Mouse (Mus musculus) heart, adult 2 months (tissue): ENCODE measurements around the gene Pknox2. TPM values are rescaled to one million over a fixed set of nuclear protein-coding genes. Genes with fewer than 3 reads are reported as not detected.

Experiments used
- DNase-seq, 2 experiments: peaks; one replicate each; pipeline ENCODE4 v3.0.0; 2021
- H3K27ac ChIP-seq: fragments of 200-600 bp; 2 replicates; pipeline ENCODE4 v1.8.1; 2022
- H3K27me3 ChIP-seq: fragments of 200-500 bp; 2 replicates; pipeline ENCODE4 v1.6.1; 2012; ENCODE audit warnings: mild to moderate bottlenecking, low read length, inconsistent platforms, mixed read lengths; ENCODE audit not compliant: control insufficient read depth, insufficient read depth
- H3K36me3 ChIP-seq: fragments of 200-500 bp; 2 replicates; pipeline ENCODE4 v1.6.1; 2012; ENCODE audit warnings: low read length, inconsistent platforms; ENCODE audit not compliant: control insufficient read depth, insufficient read depth
- H3K4me1 ChIP-seq: fragments of 200-500 bp; 2 replicates; pipeline ENCODE4 v1.6.1; 2011; ENCODE audit warnings: low read length; ENCODE audit not compliant: control insufficient read depth, insufficient read depth
- H3K4me3 ChIP-seq: fragments of 200-600 bp; 2 replicates; pipeline ENCODE4 v1.8.1; 2022
- H3K79me2 ChIP-seq: fragments of 200-500 bp; replicated peaks from 2 replicates; pipeline ENCODE4 v1.6.1; 2012; ENCODE audit warnings: mild to moderate bottlenecking, inconsistent platforms, low read length, moderate library complexity, mixed read lengths; ENCODE audit not compliant: control insufficient read depth, insufficient read depth
- H3K9ac ChIP-seq: fragments of 200-500 bp; 2 replicates; pipeline ENCODE4 v1.6.1; 2012; ENCODE audit warnings: low read depth, mild to moderate bottlenecking, control low read depth, inconsistent platforms, low read length, mixed read lengths
- CTCF ChIP-seq: fragments of 200-600 bp; IDR thresholded peaks from 2 replicates; pipeline ENCODE4 v1.8.1; 2022; ENCODE audit warnings: antibody characterized with exemption, mild to moderate bottlenecking, moderate library complexity
- EP300 ChIP-seq: fragments of 200-500 bp; IDR thresholded peaks from 2 replicates; pipeline ENCODE4 v1.6.1; 2011; ENCODE audit warnings: low read depth, low read length, control low read depth; ENCODE audit not compliant: insufficient read depth
- POLR2A ChIP-seq: fragments of 200-500 bp; IDR thresholded peaks from 2 replicates; pipeline ENCODE4 v1.6.1; 2011; ENCODE audit warnings: mild to moderate bottlenecking, low read depth, low read length, control low read depth; ENCODE audit not compliant: insufficient read depth
- WGBS: fragments of 180-500 bp; shearing (Covaris S2); methylation state at CpG from one replicate; pipeline ENCODE4 v1.1.7; 2018; 5-methylcytosine and 5-hydroxymethylcytosine counted together
- intact Hi-C: fragments of 180-260 bp; cut with DNase I; formaldehyde crosslinking; loops from one replicate; pipeline ENCODE4 v1.15.1; 2025
- polyA plus RNA-seq: library from polyadenylated mRNA; depleted of rRNA; stranded (reverse); fragments of >200 nt; gene quantifications from 2 replicates; pipeline ENCODE4 v1.2.3, GENCODE M21; 2012
- total RNA-seq, 2 experiments: library from RNA; stranded (reverse); gene quantifications; 2 replicates each; pipeline ENCODE4 v1.2.3; 2021

The Pknox2 gene
- total and polyA plus RNA-seq, 3 experiments = 7.8 to 9.9 (median 9.0) TPM

GRCm38 (mm10) chr9:37004676-37005075, 142.5 kb downstream of the Pknox2 start:
- no peak overlapping the region for H3K9ac ChIP-seq
- TF ChIP-seq CTCF = no peak
- TF ChIP-seq POLR2A = no peak
- no peak for TF ChIP-seq EP300
- DNase-seq = no peak
- no peak overlapping the region for H3K27ac ChIP-seq
- intact Hi-C loops = no loop called here
- WGBS = 57% methylated on average over 6 of the region's 6 CpGs
- no peak overlapping the region for H3K4me3 ChIP-seq
- H3K27me3 ChIP-seq = no peaks in the 10 kb centered on the region
- H3K4me1 ChIP-seq = no peaks in the 10 kb centered on the region
- no peaks in the 10 kb centered on the region for H3K36me3 ChIP-seq
- H3K79me2 ChIP-seq = no peaks in the 10 kb centered on the region

DNA sequence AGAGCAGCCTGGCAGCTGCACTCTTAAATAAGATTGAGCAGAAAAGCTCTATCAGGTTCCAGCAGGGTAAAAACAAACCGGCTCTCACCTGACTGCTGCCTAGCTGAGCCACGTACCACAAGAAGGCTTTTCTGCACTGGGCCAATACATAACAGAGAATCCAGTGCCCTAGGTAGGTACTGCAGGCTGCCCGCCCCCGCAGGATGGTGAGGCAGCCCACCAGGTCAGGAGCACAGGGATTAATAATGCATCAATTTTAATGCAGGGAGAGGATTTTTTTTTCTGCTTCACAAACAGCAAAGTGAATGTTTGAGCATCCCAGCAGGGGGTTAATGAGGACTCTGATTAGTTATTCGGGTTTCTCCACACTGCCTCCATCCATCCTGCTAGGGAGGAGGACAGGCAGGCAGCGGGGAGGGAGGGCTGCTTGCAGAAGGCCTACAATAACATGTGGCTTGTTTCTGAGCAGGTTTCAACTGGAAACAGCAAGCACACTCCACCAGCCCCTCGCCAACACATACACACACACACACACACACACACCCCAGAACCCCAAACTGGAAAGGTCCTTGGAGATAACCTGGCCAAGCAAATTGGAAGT, 145.2 kb downstream of the Pknox2 start:
- Histone ChIP-seq H3K4me3 (no peak overlapping the region), H3K4me1 (no peaks in the 10 kb centered on the region), H3K27me3 (no peaks in the 10 kb centered on the region), H3K36me3 (no peaks in the 10 kb centered on the region), H3K9ac (no peak overlapping the region), H3K79me2 (no peaks in the 10 kb centered on the region), H3K27ac (no peak overlapping the region)
- intact Hi-C loops = no loop called here
- no peak for DNase-seq
- TF ChIP-seq POLR2A = no peak
- TF ChIP-seq CTCF = no peak
- TF ChIP-seq EP300 = no peak
- WGBS = 70% methylated on average over 7 of the region's 7 CpGs

DNA sequence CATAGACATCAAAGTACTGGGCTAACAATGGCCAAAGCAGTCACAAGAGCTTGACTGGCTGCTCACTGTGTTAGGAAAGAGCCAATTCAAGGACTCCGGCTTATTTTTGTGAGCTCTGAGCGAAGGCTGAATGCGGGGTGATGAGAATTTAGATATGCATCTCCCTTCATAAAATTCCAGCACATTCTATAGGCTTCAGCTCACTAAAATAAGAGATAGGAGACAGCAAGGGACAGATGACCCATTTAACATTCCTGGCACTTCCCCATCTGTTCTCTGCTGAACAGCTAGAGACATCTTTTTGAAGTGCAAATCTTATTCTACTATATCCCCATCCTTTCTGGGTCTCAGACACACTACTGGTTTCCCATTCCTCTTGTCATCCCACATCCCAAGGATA, 147.8 kb downstream of the Pknox2 start:
- 93% methylated on average over 3 of the region's 3 CpGs for WGBS
- intact Hi-C loops = no loop called here
- no peak overlapping the region for H3K4me3 ChIP-seq

DNA sequence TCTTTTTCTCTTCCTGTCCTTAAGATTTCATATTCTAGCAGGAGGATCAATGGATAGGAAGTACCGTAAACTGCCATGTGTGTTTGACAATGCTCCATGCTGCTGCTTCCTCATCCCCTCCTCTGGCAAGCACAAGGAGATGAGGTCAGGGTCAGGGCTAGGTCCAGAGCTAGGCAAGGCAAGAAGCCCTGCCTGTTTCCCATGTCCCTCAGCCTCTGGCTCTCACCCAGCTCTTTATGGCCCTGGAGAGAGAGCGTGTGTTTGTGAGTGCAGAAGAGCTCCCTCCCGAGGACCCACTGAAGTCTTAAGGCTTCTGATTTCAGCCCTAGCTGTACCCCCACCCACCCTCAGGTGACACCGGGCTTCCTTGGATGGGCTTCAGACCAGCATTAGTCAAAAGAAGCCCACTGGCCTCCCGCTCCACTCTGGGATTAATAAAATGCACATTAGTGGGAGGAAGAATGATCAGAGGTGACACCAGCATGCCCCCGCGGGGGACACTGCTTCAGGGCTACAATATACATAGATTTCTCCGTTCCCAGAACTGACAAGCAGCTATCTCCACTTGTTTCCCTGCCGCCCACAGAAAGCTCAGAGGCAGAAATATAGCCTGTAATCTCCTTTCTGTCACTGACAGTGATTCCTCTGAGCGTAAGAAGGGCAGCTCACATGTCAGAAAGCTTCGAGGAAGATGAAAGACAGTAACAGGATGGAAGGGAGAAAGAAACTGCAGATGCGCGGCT, 156.4 kb downstream of the Pknox2 start:
- Histone ChIP-seq H3K27me3 (no peaks in the 10 kb centered on the region), H3K79me2 (no peaks in the 10 kb centered on the region), H3K4me1 (no peaks in the 10 kb centered on the region; the same call in 1 of the 2 replicates), H3K9ac (no peak overlapping the region), H3K4me3 (no peak overlapping the region), H3K36me3 (no peaks in the 10 kb centered on the region), H3K27ac (no peak overlapping the region)
- DNase-seq = no peak
- WGBS = 51% methylated on average over 13 of the region's 13 CpGs
- TF ChIP-seq EP300 = no peak
- TF ChIP-seq CTCF = no peak
- TF ChIP-seq POLR2A = no peak
- intact Hi-C loops = no loop called here

More for the DNA sequence above, 147.8 kb downstream of the Pknox2 start:
- no peak overlapping the region for H3K9ac ChIP-seq
- H3K79me2 ChIP-seq = no peaks in the 10 kb centered on the region
- H3K36me3 ChIP-seq = no peaks in the 10 kb centered on the region
- TF ChIP-seq CTCF = no peak
- no peak for TF ChIP-seq POLR2A
- no peak for TF ChIP-seq EP300
- H3K27me3 ChIP-seq = no peaks in the 10 kb centered on the region
- no peaks in the 10 kb centered on the region for H3K4me1 ChIP-seq
- H3K27ac ChIP-seq = no peak overlapping the region
- no peak for DNase-seq

DNA sequence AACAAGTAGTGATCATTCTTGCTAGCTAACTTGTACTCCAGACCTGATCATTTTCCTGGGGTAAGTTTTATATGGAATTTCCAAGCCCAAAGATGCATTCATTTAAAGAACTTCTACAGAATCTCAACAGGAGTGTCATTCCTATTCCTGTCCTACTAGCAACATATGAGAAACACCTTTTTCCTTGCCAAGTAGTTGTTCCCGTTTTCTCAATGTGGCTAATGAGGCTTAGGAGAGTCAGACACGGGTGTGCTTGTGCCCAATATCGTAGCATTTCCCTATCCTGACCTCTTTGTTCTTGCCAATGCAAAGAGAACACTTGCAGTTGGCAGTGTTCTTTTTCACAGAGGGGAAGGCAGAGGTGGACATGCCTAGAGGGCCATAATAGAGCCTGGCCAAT, 157.2 kb downstream of the Pknox2 start:
- no peaks in the 10 kb centered on the region; the same call in 1 of the 2 replicates for H3K4me1 ChIP-seq
- H3K27me3 ChIP-seq = no peaks in the 10 kb centered on the region
- no peak for TF ChIP-seq EP300
- TF ChIP-seq POLR2A = no peak
- no peak for TF ChIP-seq CTCF
- no peak overlapping the region for H3K4me3 ChIP-seq
- H3K36me3 ChIP-seq = no peaks in the 10 kb centered on the region
- no peak overlapping the region for H3K27ac ChIP-seq
- no peak for DNase-seq
- no peaks in the 10 kb centered on the region for H3K79me2 ChIP-seq
- intact Hi-C loops = no loop called here
- WGBS = 90% methylated on average over 3 of the region's 3 CpGs
- H3K9ac ChIP-seq = no peak overlapping the region

DNA sequence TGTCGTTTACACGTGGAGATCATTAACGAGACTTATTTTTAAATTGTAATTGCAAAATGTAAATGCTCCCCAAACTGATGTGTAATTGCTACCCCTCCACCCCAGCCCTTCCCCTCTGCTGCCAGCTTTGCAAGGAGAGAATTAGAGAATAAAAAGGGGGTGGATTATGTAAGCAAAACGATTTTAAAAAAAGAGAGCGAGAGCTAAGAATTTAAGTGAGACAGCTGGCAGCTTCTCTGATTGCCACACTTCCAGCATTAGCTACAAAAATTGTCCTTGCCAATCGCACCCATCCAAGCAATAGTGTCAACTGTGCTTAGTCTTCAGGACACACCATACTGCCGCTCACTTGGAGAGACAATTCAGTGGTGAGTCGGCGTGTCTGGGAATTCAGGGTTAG, 162.0 kb downstream of the Pknox2 start:
- WGBS = 88% methylated on average over 9 of the region's 9 CpGs
- no peak overlapping the region for H3K4me3 ChIP-seq

More for the DNA sequence above, 162.0 kb downstream of the Pknox2 start:
- DNase-seq = no peak
- no peaks in the 10 kb centered on the region for H3K4me1 ChIP-seq
- no peaks in the 10 kb centered on the region for H3K79me2 ChIP-seq
- no peaks in the 10 kb centered on the region for H3K36me3 ChIP-seq
- intact Hi-C loops = no loop called here
- no peak overlapping the region for H3K9ac ChIP-seq
- no peak overlapping the region for H3K27ac ChIP-seq
- TF ChIP-seq POLR2A (no peak), CTCF (no peak), EP300 (no peak)
- no peaks in the 10 kb centered on the region for H3K27me3 ChIP-seq
